Mouse (Mus musculus): ENCODE data around the gene Dhrs3.

Gene Dhrs3

DNA sequence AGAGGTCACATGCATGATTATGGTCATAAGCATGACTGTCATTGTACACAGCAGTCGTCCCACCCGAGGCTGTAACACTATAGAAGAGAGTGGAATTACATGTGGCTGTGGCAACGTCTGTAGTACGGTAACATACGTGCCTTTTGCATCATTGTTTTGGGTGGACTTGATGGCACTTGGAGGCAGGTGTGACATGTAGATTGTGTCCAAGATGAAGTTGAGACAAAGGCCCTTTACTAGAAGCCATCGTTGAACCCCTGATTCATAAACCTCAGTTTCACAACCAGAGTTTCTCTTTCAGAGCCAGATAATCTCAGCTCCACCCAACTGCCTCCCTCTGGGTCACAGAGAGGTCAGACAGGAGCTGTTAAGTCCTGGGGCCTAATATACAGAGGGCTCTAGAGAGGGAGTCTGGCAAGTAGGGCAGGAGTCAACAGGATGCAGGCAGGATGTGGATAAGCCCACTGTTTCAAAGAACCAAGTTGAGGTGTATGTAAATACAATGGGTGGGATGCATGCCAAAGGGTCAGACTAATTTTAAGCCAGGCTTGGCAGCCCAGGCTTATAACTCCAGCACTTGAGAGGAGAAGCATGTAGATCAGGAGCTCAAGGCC, 5.5 kb downstream of the Dhrs3 start:
- DNase-seq = no peak

DNA sequence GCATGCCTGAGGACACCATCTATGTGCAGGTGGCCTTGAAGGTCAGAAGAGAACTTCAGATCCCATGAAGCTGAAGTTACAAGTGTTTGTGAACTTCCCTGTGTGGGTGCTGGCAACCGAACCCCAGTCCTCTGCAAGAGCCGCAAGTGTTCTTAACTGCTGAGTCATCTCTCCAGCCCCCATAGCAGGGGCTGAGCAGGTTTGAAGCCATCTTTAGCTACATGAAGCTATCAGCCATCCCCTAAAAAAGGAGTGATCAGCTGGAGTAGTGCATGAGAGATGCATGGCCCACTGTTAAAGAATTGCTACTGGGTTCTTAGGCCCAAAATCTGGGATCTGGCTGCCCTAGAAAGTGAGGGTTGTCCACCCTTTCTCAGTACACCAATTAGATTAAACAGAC, 6.1 kb downstream of the Dhrs3 start:
- no peak for DNase-seq

DNA sequence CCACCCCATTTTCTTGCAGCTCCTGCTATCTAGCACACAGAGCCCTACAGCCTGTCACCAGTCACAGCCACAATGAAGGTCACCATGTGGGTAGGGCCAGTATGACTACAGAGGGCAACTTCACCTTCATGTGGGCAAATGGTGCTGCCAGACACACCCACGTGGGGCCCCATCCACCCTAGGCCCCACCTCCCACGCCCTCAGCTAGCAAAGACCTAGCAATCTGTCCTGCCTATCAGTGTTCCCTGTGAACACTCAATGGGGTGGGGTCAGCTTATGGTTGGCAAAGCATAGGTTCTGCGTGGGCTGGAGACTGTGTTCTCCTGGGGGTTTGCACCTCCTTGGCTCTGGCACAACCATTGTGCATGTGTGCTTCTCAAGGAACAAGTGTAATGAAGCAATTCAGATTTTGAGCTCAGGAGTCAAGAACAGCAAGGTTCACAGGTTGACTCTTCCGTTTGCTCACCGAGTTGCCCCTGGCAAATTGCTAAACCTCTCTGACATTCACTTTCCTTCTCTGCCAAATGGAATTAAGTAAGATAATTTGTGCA, 9.0 kb downstream of the Dhrs3 start:
- DNase-seq = no peak

DNA sequence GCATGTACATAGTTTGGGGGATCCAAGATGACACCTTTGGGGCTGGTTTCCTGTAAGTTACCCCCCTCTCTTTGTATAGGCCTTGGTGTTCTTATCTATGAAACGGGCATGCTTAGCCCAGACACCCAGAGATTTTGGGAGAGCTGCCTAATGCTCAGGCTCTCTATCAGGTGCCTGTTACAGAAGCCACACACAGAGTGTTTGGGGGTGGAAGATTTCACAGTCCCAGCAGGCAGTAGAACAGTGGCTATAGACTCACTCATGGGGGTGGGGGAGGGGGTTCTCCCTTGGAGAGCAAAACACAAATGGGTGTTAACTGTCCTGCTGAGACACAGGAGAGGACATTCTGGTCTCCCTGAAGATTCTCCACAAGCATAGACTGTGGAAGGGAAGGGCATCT, 10.5 kb downstream of the Dhrs3 start:
- no peak for DNase-seq

DNA sequence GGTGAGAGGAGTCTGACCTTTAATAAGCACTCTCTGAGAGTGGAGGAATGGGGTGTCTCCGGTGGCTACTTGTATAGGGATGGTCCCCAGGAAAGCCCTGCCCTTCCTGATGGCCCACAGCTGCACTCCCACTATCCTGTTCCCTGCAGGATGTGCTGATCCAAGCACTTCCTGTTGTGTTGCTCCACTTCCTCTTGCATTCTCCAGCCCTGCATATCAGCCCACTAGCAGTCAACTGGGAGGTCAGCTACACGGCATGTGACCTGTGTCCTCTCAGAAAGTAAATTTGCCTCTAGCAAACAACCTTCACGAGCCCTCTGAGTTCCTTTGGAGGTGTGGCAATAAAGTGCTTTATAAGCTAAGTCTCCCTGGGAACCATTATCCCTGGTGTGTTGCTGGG, 11.3 kb downstream of the Dhrs3 start:
- no peak for DNase-seq

DNA sequence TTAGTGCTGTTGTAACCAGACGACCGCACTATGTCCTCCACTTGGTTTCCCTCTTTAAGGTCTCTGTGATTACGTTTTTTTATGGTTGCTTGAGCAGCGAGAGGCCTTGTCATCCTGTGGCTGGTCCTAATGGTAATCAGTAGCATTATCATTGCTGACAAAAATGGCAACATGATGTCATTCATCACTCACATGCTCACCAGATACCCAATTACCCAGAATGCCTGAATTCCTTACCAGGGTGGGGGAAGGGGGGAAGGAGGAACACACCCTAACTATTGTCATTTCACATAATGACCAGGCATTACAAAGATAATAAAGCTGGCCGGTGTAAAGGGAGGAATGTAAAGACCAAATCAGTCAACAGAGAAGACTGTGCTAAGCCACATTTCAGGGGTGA, 12.5 kb downstream of the Dhrs3 start:
- no peak for DNase-seq

DNA sequence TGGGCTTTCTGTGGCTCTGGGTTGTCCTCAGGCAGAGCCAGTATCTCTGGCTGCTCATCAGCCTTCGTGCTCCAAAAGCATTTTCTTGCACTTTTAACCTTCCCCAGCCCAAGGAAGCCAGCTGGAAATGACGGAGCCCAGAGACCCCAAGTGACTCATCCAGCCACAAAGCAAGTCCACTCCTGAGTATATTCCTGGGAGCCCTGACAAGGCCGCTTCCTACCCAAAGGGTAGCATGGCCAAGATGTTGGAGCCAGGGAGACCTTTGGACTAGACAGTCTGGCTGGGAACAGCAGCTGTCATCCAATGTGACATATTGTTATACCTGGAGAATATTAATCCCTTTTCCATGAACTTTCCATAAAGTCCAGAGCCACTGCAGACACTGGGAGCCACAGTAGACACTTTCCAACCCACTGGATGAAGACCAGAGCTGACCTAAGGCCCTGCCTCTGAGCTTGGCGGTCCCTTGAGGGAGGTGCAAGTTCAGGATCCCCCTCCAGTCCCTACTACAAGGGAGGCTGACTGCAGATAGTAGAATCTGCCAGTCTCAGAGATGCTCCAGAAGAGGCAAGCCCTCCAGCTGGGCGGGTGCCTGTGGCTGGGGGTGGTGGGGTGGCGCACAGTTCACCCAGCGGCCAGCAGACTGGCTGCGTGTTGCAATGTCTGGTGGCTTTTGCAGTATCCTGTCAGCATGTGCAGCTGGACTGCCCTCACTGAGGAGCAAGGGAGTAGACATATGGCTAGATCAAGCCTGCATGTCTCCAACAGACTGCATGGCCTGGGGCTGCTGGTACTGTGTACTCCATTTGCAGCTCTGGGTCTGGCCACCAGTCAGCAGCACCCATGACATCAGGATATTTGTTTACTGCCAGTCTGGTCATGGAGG, 13.6 kb downstream of the Dhrs3 start:
- peak; percentile 34 to 40 for DNase-seq

DNA sequence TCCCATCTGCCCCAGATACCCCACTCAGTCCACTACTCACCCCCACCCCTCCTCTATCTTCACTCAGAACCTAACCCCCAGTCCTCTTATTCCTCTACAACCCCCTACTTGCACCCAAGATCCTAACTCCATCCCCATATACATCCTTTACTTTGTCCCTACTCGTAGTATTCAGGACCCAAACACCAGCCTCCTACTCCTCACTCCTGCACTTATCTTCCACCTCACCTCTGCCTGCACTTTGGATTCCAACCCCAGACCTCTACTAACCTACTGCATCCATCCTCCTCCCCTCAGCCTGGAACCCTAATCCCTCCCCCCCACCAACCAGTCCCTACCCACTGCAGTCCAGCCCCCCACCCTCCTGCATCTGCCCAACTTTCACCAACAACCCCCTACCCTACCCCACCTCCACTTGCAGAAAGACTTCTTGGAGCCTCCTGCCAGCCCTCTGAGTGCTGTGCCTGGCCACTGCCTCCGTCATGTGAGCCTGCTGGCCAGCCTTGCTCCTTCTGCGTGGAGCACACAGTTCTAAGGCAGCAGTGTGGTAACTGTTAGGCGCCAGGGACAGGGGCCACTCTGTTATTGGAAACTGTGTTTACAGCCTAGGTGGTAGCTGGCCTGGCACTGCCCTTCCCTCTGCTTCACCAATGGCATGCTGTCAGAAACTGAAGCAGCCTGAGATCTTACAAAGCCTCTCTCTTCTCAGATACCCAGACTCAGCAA, 14.5 kb downstream of the Dhrs3 start:
- no peak for DNase-seq

DNA sequence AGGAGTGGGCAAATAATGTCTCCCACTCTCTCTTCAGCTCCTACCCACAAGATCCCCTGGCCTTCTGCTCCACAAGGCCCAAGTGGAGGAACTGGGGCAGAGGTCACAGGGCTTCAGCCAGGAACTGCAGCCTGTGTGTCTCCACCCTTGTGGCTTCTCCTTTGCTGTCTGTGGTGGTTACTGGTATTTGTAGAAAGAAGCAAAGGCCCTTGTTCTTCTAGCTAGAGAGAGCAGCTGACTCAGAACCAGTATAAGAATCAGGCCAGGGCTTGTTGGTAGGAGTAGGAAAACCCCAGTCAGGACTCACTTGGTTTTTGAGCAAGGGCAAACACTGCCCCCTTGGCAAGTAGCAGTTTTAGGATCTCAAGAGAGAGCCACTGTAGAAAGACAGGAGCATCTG, 16.2 kb downstream of the Dhrs3 start:
- DNase-seq = no peak

DNA sequence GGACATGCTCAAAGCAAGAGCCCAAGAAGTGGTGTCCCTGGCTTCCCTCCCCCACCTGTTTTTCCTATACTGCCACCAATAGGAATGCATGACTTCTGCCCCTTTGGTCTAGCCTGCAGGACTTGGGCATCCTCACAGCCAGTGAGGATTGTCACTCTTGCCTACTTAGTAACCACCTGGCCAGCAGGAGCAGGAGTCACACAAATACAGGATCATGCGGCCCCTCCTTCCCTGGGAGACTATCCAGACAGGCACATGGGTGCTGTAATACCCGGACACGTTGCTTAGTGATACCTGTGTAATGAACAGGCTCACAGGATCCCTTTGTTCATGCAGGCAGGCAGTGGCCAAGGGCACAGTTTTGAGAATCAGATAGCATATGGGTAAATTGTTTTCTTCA, 17.7 kb downstream of the Dhrs3 start:
- DNase-seq = no peak

DNA sequence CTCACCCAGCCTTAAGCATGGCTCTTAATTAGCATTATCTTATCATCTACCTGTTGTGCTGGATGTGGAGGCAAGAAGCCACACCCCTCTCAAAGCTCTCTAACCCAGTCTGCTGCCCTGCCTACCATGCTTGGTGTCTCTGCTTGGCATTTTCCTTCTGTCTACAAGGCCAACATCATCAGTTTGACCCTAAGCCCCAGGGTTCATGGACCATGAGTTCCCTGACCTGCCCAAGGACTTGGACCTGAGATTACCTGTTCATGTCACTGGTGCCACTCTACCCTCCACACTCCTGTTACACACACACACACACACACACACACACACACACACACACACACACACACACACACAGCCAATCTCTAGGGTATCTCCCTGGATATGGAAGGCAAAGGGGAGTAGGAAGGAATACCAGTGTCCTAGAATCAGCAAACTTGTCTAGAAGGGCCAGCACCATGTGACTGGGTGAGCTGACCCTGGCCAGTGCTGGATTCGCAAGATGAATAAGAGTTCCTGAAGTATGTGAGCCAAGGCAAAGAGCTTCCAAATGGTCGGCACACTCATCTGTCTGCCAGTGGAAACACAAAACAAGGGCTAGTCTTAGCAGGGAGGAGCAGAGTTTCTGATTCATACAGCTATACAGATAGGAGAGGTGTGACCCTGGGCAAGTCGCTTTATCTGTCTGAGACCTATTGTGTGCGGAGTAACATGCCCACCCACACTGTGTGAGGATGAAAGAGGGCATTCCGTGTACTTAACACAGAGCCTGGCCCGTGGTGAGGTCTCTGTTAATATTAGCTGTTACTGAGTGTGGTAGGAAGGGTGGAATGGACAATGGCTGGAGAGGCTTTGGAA, 20.9 kb downstream of the Dhrs3 start:
- DNase-seq = no peak

DNA sequence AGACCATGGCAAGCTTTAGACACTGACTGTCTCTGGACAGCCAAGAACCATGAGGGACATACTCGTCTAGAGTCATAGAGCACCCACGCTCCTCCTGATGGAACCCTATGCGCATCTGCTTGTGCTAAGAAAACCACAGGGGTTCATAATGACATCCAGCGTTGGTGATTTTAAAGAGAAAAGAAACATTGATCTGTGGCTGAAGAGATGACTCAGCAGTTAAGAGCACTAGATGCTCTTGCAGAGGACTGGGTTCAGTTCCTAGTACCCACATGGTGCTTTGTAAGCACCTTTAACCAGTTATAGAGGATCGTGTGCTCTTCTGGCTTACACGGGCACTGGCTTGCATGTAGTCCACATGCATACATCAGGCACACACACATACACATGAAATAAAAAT, 23.9 kb downstream of the Dhrs3 start:
- DNase-seq = no peak

DNA sequence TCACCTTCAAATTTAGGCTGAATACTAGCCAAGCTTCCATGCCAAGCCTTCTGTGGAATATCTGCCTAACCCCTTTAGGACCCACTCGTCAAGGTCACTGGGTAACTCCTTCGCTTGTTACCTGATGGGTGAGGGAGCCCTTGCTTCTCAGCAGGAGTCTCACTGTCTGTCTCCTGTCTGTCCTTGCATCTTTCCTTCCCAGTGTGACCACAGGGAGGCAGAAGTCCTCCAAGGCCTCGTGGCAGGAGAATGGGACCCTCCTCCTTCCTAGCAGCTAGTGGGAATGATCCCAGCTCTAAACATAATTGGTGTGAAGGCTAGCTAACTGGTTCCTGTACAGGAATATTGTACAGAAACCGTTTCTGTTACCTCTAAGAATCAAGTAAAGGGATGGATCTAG, 24.5 kb downstream of the Dhrs3 start:
- DNase-seq = peak in 1 of 2 experiments; percentile 11

DNA sequence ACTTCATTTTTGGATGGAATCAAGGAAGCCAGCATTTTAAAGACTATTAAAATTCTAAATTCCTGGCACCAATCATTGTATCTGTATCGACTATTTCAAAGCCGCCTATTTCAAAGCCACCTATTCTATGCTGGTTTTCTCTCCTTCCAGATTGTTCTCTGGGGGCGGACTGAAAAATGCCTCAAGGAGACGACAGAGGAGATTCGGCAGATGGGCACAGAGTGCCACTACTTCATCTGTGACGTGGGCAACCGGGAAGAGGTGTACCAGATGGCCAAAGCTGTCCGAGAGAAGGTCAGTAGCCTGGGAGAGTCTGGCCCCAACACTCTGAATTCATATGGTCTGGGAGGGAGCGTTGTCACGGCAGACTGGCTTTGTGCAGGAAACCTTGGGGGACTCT, 25.9 kb downstream of the Dhrs3 start:
- peak in 1 of 2 experiments; percentile 9 for DNase-seq

DNA sequence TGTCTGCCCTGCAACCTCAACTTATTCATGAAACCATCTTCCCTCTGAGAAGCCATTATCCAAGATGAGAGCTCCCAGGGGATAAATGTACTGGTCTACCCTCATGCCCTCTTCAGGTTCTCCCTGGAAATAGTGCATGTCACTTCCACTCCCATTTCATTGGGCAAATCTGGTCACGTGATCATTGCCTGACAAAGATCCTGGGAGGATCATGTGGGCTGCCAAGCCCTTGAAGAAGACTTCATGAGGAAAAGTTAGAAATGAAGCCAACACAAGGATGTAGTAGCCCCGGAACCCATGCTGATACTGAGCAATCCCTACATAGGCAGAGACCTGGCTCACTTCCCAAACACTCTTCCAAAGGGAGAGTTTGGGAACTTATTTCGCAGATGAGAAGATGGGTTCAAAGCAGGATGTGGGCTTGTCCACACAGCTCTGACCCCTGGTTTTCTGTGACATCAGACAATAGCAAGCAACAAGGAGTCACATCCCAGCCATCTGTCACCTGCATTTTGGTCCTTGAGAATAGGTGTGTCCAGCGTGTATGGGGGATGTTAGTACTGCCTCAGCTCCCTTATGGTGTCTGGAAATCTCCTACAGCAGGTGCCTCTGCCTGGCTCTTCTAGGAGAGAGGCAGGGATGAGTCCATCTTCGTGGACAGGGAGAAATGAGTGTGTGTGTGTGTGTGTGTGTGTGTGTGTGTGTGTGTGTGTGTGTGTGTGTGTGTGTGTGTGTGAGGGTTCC, 36.2 kb downstream of the Dhrs3 start:
- peak in 1 of 2 experiments; percentile 43 for DNase-seq

DNA sequence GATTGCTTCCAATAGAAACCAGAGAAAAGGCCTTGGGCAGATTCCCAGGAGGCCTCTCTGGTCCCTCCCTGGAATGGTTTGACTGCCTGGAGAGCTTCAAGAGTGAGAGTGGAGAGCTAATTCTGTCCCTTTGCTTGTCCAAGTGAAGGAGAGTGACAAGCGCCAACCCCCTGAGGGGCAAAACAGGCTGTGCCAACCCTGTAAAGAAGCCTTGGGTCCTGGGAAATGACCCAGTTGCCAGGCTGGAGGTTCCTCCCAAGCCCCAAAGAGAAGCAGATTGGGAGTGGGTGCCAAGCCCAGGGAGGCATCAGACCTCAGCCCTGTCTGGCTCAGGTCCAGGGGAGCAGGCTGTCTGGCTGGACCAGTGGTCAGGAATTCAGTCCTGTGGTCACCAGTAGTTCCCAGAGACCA, 37.2 kb downstream of the Dhrs3 start:
- DNase-seq = peak; percentile 85 to 92

DNA sequence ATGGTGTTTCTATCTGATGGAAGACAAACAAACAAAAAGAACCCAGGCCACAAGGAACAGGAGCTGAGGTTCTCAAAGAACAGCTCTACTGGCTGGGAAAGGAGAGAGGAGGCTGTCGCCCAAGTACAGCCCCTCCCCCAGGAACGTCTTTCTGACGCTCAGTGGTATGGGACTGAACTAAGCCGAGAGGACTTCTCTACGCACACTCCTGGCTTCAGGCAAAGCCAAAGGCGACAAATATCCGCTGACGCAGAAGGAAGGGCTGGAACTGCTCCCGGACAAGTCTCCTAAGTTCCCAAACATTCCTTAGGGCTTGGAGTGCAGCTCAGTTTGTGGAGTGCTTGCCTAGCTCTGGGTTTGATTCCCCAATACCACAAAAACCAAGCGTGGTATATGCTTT, 37.7 kb downstream of the Dhrs3 start:
- peak; percentile 65 to 76 for DNase-seq

DNA sequence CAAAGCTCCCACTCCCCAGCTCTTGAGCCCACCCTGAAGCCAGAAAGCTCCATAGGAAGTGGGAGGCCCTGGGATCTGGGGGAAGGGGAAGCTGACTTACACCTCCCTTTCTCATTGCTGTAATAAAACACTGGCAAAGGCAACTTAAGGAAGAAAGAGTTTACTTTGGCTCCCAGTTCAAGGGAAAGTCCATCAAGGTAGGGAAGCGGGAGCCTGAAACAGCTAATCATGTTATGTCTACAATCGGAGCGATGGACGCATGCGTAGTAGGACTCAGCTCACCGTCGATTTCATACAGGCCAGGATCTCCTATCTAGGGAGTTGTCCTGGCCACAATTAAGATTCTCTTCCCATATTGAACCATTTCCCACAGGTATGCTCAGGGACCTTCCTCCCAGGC, 38.5 kb downstream of the Dhrs3 start:
- no peak for DNase-seq

DNA sequence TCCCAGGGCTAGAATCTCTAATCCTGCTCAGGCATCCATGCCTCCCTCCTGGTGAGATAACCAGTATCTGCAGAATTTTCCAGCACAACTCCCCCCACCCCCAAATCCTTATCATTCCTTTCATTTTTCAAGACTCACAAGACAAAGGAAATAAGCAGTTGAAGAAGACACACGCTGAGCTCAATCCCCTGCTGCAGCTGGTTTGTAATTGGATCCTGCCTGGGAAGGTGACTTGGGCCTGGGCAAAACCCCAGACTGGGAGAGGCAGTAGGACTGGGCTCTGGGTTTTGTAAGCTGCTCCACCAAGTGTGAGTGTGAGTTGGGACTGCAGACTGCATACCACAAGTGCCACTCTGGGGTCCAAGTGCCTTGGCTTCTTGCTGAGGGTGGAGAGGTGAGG, 41.9 kb downstream of the Dhrs3 start:
- DNase-seq = no peak

DNA sequence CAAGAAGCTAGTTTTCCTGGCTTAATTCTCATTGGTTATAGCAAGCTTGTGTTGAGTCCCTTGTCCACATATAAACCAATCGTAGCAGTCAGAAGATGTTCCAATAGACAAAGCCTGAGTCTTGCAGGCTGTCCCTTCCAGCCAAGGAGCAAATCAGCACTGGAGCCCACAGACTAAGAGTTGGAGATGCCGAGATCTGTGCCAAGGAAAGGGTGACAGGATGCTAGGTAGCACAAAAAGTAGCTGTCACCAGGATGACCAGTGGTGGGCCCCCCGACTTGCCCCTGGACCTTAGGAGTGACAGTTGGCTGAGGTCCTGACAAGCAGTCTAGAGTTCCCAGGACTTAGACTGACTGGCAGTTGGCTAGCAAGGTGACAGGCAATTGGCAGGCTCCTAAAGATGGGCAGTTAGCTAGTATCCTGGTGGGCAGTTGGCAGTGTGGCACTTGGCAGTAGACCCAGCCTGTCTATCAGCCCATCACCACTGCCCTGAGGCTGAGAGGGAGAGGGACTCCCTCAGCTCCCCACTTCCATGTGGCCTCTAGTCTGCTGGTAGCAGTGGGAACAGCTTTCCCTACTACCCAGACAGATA, 44.0 kb downstream of the Dhrs3 start:
- DNase-seq = peak; percentile 86 to 89

DNA sequence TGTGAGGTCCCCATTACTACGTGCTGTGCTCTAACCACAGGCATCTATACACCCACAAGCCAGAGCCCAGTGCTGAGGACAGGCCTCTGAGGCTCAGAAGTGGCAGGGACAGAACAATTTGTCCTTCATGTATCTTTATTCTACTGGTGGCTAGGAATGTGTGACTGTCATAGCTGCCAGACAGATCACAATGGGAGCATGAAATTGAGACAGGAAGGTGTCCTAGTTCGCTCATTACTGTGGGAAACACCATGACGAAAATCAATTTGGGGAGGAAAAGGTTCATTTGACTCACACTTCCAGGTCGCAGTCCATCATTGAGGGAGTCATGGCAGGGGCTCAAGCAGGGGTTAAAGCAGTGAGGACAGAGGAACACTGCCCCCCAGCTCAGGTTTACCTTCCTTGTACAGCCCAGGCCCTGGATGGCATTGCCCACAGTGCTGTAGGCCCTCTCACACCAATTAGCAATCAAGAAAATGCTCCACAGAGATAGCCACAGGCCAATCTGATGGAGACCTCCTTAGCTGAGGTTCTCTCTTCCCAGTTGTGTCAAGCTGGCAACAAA, 47.3 kb downstream of the Dhrs3 start:
- no peak for DNase-seq

Data from cerebellum, postnatal 10 days (tissue).